Mouse (Mus musculus) urinary bladder, adult 2 months (tissue): ENCODE data around the gene Clybl. TPM values are rescaled to one million over a fixed set of nuclear protein-coding genes. Genes with fewer than 3 reads are reported as not detected.

Experiments used
- DNase-seq: peaks from one replicate; pipeline ENCODE4 v3.0.0; 2022; ENCODE audit warnings: low spot score
- polyA plus RNA-seq: library from polyadenylated mRNA; depleted of rRNA; stranded (reverse); fragments of >200 nt; gene quantifications from 2 replicates; pipeline ENCODE4 v1.2.3, GENCODE M21; 2012; rRNA removed

The Clybl gene
- polyA plus RNA-seq, result 43.9 and 44.5 TPM in 2 replicates

- peak; percentile 94 for DNase-seq
Observed at GRCm38 (mm10) chr14:122181078-122181814, at the start of gene Clybl. Gene Clybl (plus strand): TSS chr14:122181704.

GRCm38 (mm10) chr14:122136368-122136928 is 45.1 kb upstream of the Clybl start:
- DNase-seq, result no peak

- DNase-seq, result no peak
Observed at GRCm38 (mm10) chr14:122137234-122137633, 44.3 kb upstream of the Clybl start.

GRCm38 (mm10) chr14:122140126-122140525 is 41.4 kb upstream of the Clybl start:
- no peak for DNase-seq

- DNase-seq, result no peak
Observed at GRCm38 (mm10) chr14:122143585-122144269, 37.8 kb upstream of the Clybl start.

GRCm38 (mm10) chr14:122145374-122145773 is 36.1 kb upstream of the Clybl start:
- no peak for DNase-seq

- DNase-seq, result no peak
Observed at GRCm38 (mm10) chr14:122150616-122151015, 30.9 kb upstream of the Clybl start.

- no peak for DNase-seq
Observed at GRCm38 (mm10) chr14:122157738-122158137, 23.8 kb upstream of the Clybl start.

- DNase-seq, result no peak
Observed at GRCm38 (mm10) chr14:122160916-122161315, 20.6 kb upstream of the Clybl start.

GRCm38 (mm10) chr14:122168912-122169311 is 12.6 kb upstream of the Clybl start:
- DNase-seq, result no peak

GRCm38 (mm10) chr14:122170202-122170781 is 11.2 kb upstream of the Clybl start:
- DNase-seq, result no peak

- DNase-seq, result no peak
Observed at GRCm38 (mm10) chr14:122171031-122171430, 10.5 kb upstream of the Clybl start.

GRCm38 (mm10) chr14:122176263-122176798 is 5.2 kb upstream of the Clybl start:
- no peak for DNase-seq

- DNase-seq, result no peak
Observed at GRCm38 (mm10) chr14:122179262-122179661, 2.2 kb upstream of the Clybl start.

- no peak for DNase-seq
Observed at GRCm38 (mm10) chr14:122181815-122182157, 282 bp downstream of the Clybl start.

- no peak for DNase-seq
Observed at GRCm38 (mm10) chr14:122182220-122182619, 716 bp downstream of the Clybl start.

GRCm38 (mm10) chr14:122183974-122184373 is 2.5 kb downstream of the Clybl start:
- DNase-seq, result no peak

- DNase-seq, result no peak
Observed at GRCm38 (mm10) chr14:122188250-122188649, 6.7 kb downstream of the Clybl start.

GRCm38 (mm10) chr14:122189901-122190300 is 8.4 kb downstream of the Clybl start:
- DNase-seq, result no peak

GRCm38 (mm10) chr14:122190527-122190926 is 9.0 kb downstream of the Clybl start:
- no peak for DNase-seq

- DNase-seq, result no peak
Observed at GRCm38 (mm10) chr14:122190941-122191510, 9.5 kb downstream of the Clybl start.

GRCm38 (mm10) chr14:122194630-122195029 is 13.1 kb downstream of the Clybl start:
- DNase-seq, result no peak
